Mouse (Mus musculus) hindbrain, embryonic 14.5 days (tissue): Measurements from ENCODE around the gene Cd3d. TPM values are rescaled to one million over a fixed set of nuclear protein-coding genes. Genes with fewer than 3 reads are reported as not detected.
A peak's percentile ranks its signal among the peaks of the same experiment; 100 is the strongest.

ENCODE experiments used
- ATAC-seq: fragments of 200-750 bp; cut with Nextera tagmentation; 2 replicates; pipeline ENCODE4 v1.8.0; 2017; ENCODE audit warnings: moderate number of reproducible peaks, mild to moderate bottlenecking, moderate TSS enrichment, moderate library complexity; ENCODE audit not compliant: low FRiP score
- DNase-seq: peaks from one replicate; pipeline ENCODE4 v3.0.0-alpha.2; 2015; ENCODE audit warnings: low spot score
- H3K27ac ChIP-seq: fragments of 300-500 bp; sonication (generic); 2 replicates; pipeline ENCODE4 v1.5.1; 2014; ENCODE audit warnings: mild to moderate bottlenecking, moderate library complexity
- H3K27me3 ChIP-seq: fragments of 300-500 bp; sonication (generic); 2 replicates; pipeline ENCODE4 v1.6.1; 2014; ENCODE audit warnings: mild to moderate bottlenecking, low read length, mixed read lengths; ENCODE audit not compliant: control insufficient read depth, insufficient read depth
- H3K36me3 ChIP-seq: fragments of 300-500 bp; sonication (generic); replicated peaks from 2 replicates; pipeline ENCODE4 v1.6.1; 2014; ENCODE audit not compliant: control insufficient read depth, insufficient read depth
- H3K4me1 ChIP-seq: fragments of 300-500 bp; sonication (generic); replicated peaks from 2 replicates; pipeline ENCODE4 v1.6.1; 2014; ENCODE audit warnings: antibody characterized with exemption, low read length, mixed read lengths; ENCODE audit not compliant: control insufficient read depth, insufficient read depth
- H3K4me2 ChIP-seq: fragments of 300-500 bp; sonication (generic); replicated peaks from 2 replicates; pipeline ENCODE4 v1.6.1; 2014; ENCODE audit warnings: mild to moderate bottlenecking, moderate library complexity
- H3K4me3 ChIP-seq: fragments of 300-500 bp; sonication (generic); replicated peaks from 2 replicates; pipeline ENCODE4 v1.5.1; 2014; ENCODE audit warnings: mild to moderate bottlenecking, low read length
- H3K9ac ChIP-seq: fragments of 300-500 bp; sonication (generic); 2 replicates; pipeline ENCODE4 v1.6.1; 2014
- H3K9me3 ChIP-seq: fragments of 300-500 bp; sonication (generic); 2 replicates; pipeline ENCODE4 v1.6.1; 2016; ENCODE audit warnings: low read length; ENCODE audit not compliant: control insufficient read depth
- WGBS: fragments of 180-500 bp; shearing (Covaris S2); extraction: QIAGEN DNeasy Blood & Tissue Kit; methylation state at CpG from one replicate; pipeline ENCODE4 v1.1.7; 2014; 5-methylcytosine and 5-hydroxymethylcytosine counted together
- polyA plus RNA-seq: library from polyadenylated mRNA; unstranded; fragments of >200 nt; fragmentation: Nextera tagmentation; extraction: Ambion mirVana; gene quantifications from 2 replicates; pipeline ENCODE4 v1.2.1, GENCODE M21; 2014

The Cd3d gene
- polyA plus RNA-seq, 1 experiment from 2014 or later: not detected

DNA sequence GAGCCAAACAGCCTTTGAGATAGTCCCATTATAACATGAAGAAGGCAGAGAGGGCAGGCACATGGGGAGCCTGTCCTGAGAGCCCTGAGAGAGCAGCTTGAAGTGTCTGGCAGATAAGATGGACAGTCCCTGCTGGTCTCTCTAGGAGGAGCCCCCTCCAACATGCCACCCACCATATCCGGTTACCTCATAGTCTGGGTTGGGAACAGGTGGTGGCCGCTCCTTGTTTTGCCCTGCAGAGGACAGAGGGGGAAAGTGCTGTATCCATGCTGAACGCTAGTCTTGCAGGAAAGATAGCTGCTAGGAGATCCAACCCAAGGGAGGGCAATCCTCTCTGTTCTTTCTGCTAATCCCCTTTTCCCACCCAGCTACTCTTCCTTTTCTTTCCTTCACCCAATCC is 18.7 kb downstream of the Cd3d start:
- WGBS: 78% methylated on average over 3 of the region's 3 CpGs
- Histone ChIP-seq H3K9me3 (no peaks in the 10 kb centered on the region), H3K27me3 (no peaks in the 10 kb centered on the region), H3K9ac (no peak overlapping the region), H3K4me2 (no peak overlapping the region), H3K36me3 (no peaks in the 10 kb centered on the region), H3K4me3 (no peak overlapping the region), H3K27ac (no peak overlapping the region), H3K4me1 (no peaks in the 10 kb centered on the region)
- DNase-seq: no peak
- no peak for ATAC-seq

DNA sequence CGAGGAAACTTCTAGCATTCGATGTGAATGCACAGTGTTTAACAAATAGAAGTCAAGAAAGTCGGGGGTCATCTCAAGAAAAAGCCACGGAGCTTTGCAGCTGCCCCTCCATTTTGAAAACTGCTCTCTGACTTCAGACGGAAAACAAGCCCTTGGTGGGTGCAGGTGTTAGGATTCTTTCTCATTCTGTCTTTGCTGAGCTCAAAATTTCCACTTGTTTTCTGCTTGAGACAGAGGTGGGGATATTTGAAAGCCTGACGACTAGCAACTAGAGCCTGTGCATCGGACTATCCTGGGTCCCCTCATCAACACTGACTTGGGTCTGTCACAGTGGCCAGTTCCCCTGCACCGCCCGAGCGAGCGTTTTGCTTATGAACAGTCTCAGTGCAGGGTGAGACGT is 25.8 kb downstream of the Cd3d start:
- 77% methylated on average over 12 of the region's 12 CpGs for WGBS
- no peak for ATAC-seq

DNA sequence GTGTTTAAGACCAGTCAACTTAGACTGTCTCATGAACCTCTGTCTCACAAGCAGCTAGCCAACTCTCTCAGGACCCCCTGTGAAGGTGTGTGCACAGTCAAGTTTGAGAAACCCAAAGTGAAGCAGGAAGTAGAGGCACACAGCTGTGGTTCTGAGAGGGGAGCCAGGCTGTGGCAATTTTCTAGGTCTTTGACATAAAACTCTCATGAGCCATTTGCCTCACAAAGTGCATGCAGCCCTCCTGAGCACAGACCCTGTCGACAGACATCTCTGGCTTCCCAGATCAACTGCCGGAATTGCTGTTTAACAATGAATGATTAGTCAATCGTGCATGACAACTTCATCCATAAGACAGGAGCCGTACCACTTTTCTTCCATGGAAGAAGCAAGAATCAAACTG is 26.8 kb downstream of the Cd3d start:
- 67% methylated on average over 4 of the region's 4 CpGs for WGBS
- H3K27me3 ChIP-seq: no peaks in the 10 kb centered on the region

More for the DNA sequence above, 25.8 kb downstream of the Cd3d start:
- Histone ChIP-seq H3K4me1 (no peaks in the 10 kb centered on the region), H3K4me2 (no peak overlapping the region), H3K9ac (no peak overlapping the region), H3K36me3 (no peaks in the 10 kb centered on the region), H3K27me3 (no peaks in the 10 kb centered on the region), H3K27ac (no peak overlapping the region), H3K4me3 (no peak overlapping the region), H3K9me3 (no peaks in the 10 kb centered on the region)
- DNase-seq: no peak

DNA sequence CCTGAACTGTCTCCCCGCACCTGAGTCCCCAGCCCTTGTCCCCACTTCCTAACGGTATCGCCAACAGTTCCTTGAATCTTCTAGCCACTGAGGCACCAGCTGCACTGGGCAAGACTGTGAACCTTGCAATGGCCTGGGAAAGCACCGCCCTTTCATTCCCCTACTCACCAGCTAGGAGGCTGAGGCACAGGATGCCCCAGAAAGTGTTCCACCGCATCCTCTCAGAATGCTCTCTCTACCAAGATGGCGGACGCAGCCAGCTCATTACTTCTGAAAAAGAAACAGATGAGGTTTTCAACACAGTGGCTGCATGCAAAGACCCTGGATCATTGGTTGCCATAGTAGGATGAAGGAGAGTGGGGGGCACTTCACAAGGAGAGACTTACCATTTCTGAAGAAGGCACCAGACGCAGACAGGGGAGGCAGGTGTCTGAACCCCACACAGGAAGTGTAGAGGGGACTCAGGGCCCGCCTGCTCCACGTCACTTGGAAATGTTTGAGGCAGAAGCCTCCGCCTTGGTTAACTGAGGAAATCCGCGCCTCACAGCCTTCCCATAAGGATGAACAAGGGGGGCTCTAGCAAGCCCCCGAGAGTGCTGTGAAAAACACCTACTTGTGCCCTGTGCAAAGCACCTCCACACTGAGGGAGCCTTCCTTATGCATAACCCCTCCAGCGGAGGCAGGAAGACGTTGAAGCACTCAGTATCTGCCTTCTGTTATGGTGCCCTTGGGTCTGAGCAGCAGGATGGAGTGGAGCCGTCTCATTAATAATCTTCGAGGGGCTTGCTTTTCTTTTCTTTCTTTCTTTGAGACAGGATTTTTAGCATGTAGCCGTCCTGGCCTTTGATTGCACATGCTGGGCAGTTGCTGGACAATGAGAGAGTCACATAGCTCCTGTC is 27.8 kb downstream of the Cd3d start, which contains the start of gene Cd3e:
TSS of gene Cd3e (minus strand) at position 448 of the 899 bp plus-strand sequence.
- no peak within 1 kb of the TSS for H3K4me2 ChIP-seq
- H3K9ac ChIP-seq: no peak within 1 kb of the TSS
- H3K36me3 ChIP-seq: no peaks in the 10 kb centered on the region
- H3K27ac ChIP-seq: no peak within 1 kb of the TSS
- H3K4me3 ChIP-seq: no peak within 1 kb of the TSS
- no peaks in the 10 kb centered on the region for H3K4me1 ChIP-seq
- no peak for ATAC-seq
- H3K27me3 ChIP-seq: no peaks in the 10 kb centered on the region
- WGBS: 82% methylated on average over 19 of the region's 19 CpGs
- no peak for DNase-seq
- no peaks in the 10 kb centered on the region for H3K9me3 ChIP-seq

More for the DNA sequence above, 26.8 kb downstream of the Cd3d start:
- H3K36me3 ChIP-seq: no peaks in the 10 kb centered on the region
- no peaks in the 10 kb centered on the region for H3K4me1 ChIP-seq
- H3K4me3 ChIP-seq: no peak overlapping the region
- no peak overlapping the region for H3K27ac ChIP-seq
- no peak for DNase-seq
- H3K4me2 ChIP-seq: no peak overlapping the region
- no peaks in the 10 kb centered on the region for H3K9me3 ChIP-seq
- no peak for ATAC-seq
- H3K9ac ChIP-seq: no peak overlapping the region

DNA sequence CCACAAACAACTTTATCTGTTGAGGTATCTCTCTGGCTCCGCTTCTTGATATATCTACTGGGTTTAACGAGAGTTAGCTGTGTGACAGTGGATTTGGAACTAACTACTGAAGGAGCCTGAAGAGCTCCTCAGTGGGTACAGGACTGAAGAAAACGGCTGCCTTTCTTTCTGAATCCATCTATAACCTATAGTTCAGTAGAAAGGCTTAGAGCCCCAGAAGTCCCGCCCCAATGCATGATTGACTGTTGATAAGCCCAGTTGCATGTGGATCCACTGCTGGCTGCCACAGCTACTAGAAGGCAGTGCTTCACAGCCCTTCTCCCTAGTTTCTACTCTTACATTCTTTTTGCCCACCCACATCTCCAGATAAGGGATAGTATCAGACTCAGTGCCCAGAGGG is 28.9 kb downstream of the Cd3d start:
- no peaks in the 10 kb centered on the region for H3K9me3 ChIP-seq
- DNase-seq: peak; percentile 34
- H3K36me3 ChIP-seq: no peaks in the 10 kb centered on the region
- H3K27ac ChIP-seq: no peak overlapping the region
- no peak overlapping the region for H3K4me3 ChIP-seq
- H3K27me3 ChIP-seq: no peaks in the 10 kb centered on the region
- no peak for ATAC-seq
- H3K4me2 ChIP-seq: no peak overlapping the region
- 82% methylated on average over 4 of the region's 4 CpGs for WGBS
- no peak overlapping the region for H3K9ac ChIP-seq
- no peaks in the 10 kb centered on the region for H3K4me1 ChIP-seq

DNA sequence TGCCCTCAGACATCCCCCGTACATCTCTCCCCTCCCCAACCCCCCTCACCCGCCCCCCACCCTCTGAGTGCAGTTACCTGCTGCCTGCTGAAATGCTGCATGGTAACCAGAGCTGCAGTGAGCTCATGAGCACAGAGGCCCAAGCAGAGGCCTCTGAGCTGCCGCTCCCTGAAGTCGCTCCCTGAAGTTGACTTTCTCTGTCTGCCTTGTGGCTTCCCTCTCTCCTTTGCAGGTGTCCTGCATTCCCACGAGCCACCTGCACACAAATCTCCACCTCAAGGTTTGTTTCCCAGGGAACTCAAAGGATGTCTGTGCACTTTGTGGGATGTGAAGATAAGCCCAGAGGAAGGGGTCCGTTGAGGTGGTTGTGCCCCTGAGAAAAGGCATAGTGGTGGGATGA is 29.7 kb downstream of the Cd3d start:
- Histone ChIP-seq H3K27me3 (no peaks in the 10 kb centered on the region), H3K4me2 (no peak overlapping the region), H3K27ac (no peak overlapping the region), H3K9me3 (no peaks in the 10 kb centered on the region), H3K4me1 (no peaks in the 10 kb centered on the region), H3K4me3 (no peak overlapping the region), H3K9ac (no peak overlapping the region), H3K36me3 (no peaks in the 10 kb centered on the region)
- WGBS: 48% methylated on average over 6 of the region's 6 CpGs
- DNase-seq (no peak), ATAC-seq (no peak)

DNA sequence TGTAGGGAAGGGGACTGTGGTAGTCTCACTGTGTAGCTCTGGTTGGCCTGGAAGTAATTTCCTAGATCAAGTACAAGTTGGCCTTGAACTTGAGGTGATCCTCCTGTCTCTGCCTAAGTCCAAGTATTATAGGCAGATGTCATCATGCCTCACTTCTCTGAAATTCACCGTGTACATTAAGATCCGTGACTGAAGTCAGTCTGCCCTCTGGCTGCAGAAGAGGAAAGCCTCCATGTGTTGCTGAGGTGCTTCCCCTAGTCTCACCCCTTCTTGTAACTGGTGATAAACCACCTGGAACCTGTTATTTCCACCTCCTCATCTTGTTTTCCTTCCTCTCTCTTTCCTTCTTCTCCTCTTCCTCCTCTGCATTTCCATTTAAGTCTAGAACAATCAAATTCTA is 33.3 kb downstream of the Cd3d start:
- WGBS: 45% methylated on average over 2 of the region's 2 CpGs
- Histone ChIP-seq H3K27me3 (no peaks in the 10 kb centered on the region), H3K9ac (no peak overlapping the region), H3K36me3 (no peaks in the 10 kb centered on the region), H3K9me3 (no peaks in the 10 kb centered on the region), H3K27ac (no peak overlapping the region), H3K4me1 (no peaks in the 10 kb centered on the region), H3K4me2 (no peak overlapping the region), H3K4me3 (no peak overlapping the region)
- no peak for ATAC-seq
- no peak for DNase-seq

DNA sequence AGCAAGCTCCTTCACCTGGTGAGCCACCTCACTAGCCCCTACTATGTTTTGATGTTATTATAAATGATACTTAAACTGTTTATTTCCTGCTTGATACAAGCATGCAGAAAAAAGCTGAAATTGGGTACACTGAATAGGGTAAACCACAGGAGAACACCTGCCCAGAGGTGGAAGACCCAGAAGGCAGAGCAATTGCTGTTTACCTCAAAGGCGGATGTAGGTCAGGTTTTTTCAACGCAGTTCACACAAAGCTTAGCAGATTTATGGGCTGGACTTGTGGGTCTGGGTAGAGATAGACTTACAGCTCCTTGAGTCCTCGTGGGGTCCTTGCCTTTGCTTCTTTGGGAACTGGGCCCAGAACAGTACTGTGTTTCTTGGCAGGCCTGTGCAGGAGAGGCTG is 34.3 kb downstream of the Cd3d start:
- no peaks in the 10 kb centered on the region for H3K27me3 ChIP-seq
- H3K9ac ChIP-seq: no peak overlapping the region
- DNase-seq (no peak), ATAC-seq (no peak)
- H3K27ac ChIP-seq: no peak overlapping the region
- WGBS: 73% methylated on average over 3 of the region's 3 CpGs
- H3K4me1 ChIP-seq: no peaks in the 10 kb centered on the region
- no peak overlapping the region for H3K4me3 ChIP-seq
- H3K36me3 ChIP-seq: no peaks in the 10 kb centered on the region
- H3K9me3 ChIP-seq: no peaks in the 10 kb centered on the region
- no peak overlapping the region for H3K4me2 ChIP-seq

DNA sequence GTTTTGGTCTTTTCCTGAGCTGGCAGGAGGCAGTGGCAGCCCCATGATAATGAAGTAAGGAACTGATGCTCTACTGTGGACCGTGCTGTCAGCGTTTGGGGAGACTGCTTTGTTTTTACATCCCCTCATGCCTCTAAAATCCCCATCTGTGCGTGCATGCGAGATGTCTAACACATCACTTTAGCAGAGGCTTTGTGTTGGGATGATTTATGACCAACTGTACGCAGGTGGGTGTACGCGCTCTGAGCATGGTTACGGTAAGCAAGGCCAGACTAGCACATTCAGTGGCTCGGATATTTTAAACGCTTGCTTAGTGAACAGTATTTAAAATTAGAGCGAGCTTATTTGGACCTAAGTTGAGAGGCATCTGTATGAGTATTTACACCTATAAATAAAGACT is 36.4 kb downstream of the Cd3d start:
- no peak overlapping the region for H3K4me3 ChIP-seq
- DNase-seq (no peak), ATAC-seq (no peak)
- H3K27ac ChIP-seq: no peak overlapping the region
- no peaks in the 10 kb centered on the region for H3K9me3 ChIP-seq
- no peaks in the 10 kb centered on the region for H3K36me3 ChIP-seq
- no peaks in the 10 kb centered on the region for H3K4me1 ChIP-seq
- no peak overlapping the region for H3K9ac ChIP-seq
- H3K4me2 ChIP-seq: no peak overlapping the region
- whole genome bisulfite sequencing: 78% methylated on average over 11 of the region's 11 CpGs
- no peaks in the 10 kb centered on the region for H3K27me3 ChIP-seq
